Mouse (Mus musculus): ENCODE data around the gene Nlk.
"Not testable (repeated sequence)": the region's sequence is repeated elsewhere in the genome, so short reads cannot be mapped to it uniquely, and the experiment has no call there.

The Nlk gene

GRCm38 (mm10) chr11:78547718-78548460, 149.3 kb downstream of the Nlk start:
- DNase-seq (ENCODE audit: low spot score in 2 of 2) = no peak

- DNase-seq (ENCODE audit: low spot score in 2 of 2) = no peak
Measured at GRCm38 (mm10) chr11:78545181-78545580, 152.0 kb downstream of the Nlk start.

- no peak for DNase-seq (ENCODE audit: low spot score in 2 of 2)
Measured at GRCm38 (mm10) chr11:78544449-78545111, 152.6 kb downstream of the Nlk start.

GRCm38 (mm10) chr11:78540358-78540757, 156.8 kb downstream of the Nlk start:
- DNase-seq (ENCODE audit: low spot score in 2 of 2) = no peak

GRCm38 (mm10) chr11:78536690-78537084, 160.5 kb downstream of the Nlk start:
- DNase-seq (ENCODE audit: low spot score in 2 of 2) = no peak

- DNase-seq (ENCODE audit: low spot score in 2 of 2) = peak; percentile 98 to 99
Measured at GRCm38 (mm10) chr11:78536080-78536689, 161.0 kb downstream of the Nlk start, which contains the start of the genes Tnfaip1 and Ift20. TSS of gene Tnfaip1 (minus strand) at chr11:78536332. TSS of gene Ift20 (plus strand) at chr11:78536361.

- no peak for DNase-seq (ENCODE audit: low spot score in 2 of 2)
Measured at GRCm38 (mm10) chr11:78535376-78536079, 161.6 kb downstream of the Nlk start.

GRCm38 (mm10) chr11:78534516-78534915, 162.7 kb downstream of the Nlk start:
- no peak for DNase-seq (ENCODE audit: low spot score in 2 of 2)

GRCm38 (mm10) chr11:78531515-78531914, 165.7 kb downstream of the Nlk start:
- DNase-seq (ENCODE audit: low spot score in 2 of 2) = not testable (repeated sequence)

GRCm38 (mm10) chr11:78531046-78531445, 166.1 kb downstream of the Nlk start:
- no peak for DNase-seq (ENCODE audit: low spot score in 2 of 2)

GRCm38 (mm10) chr11:78530001-78530400, 167.2 kb downstream of the Nlk start:
- DNase-seq (ENCODE audit: low spot score in 2 of 2) = no peak

GRCm38 (mm10) chr11:78528714-78529113, 168.5 kb downstream of the Nlk start:
- DNase-seq (ENCODE audit: low spot score in 2 of 2) = no peak

- no peak for DNase-seq (ENCODE audit: low spot score in 2 of 2)
Measured at GRCm38 (mm10) chr11:78524838-78525237, 172.3 kb downstream of the Nlk start.

GRCm38 (mm10) chr11:78523241-78523955, 173.8 kb downstream of the Nlk start:
- DNase-seq (ENCODE audit: low spot score in 2 of 2) = no peak

- no peak for DNase-seq (ENCODE audit: low spot score in 2 of 2)
Measured at GRCm38 (mm10) chr11:78522481-78522997, 174.6 kb downstream of the Nlk start.

GRCm38 (mm10) chr11:78521880-78522279, 175.3 kb downstream of the Nlk start:
- no peak for DNase-seq (ENCODE audit: low spot score in 2 of 2)

GRCm38 (mm10) chr11:78518931-78519330, 178.2 kb downstream of the Nlk start:
- DNase-seq (ENCODE audit: low spot score in 2 of 2) = no peak

Measured in frontal cortex, postnatal 10 days (tissue).